Mouse (Mus musculus) heart, postnatal 0 days (tissue): ENCODE data around the gene Amfr.

ENCODE experiments used
- CTCF ChIP-seq: IDR thresholded peaks from 2 replicates; pipeline ENCODE4 v1.5.1; 2016; ENCODE audit warnings: antibody characterized with exemption, control low read depth, low read depth
- EP300 ChIP-seq: IDR thresholded peaks from 2 replicates; pipeline ENCODE4 v1.6.1; 2016; ENCODE audit warnings: antibody characterized with exemption, low read depth

- no peak for TF ChIP-seq CTCF
- TF ChIP-seq EP300, result no peak
These were observed 39.5 kb downstream of the Amfr start for GRCm38 (mm10) chr8:93972971-93973734.
